In genomic region chr2:24787250-24787649, GRCm38 (mm10) we compare ENCODE assay signal across 25 mouse cellular contexts. TPM values are rescaled to one million over a fixed set of nuclear protein-coding genes. Genes with fewer than 3 reads are reported as not detected.
"Had no signal": no experiment of that assay in that cellular context is flagged by ENCODE, and none has a peak within 500 bp of the region (broad histone marks: within the 10 kb centered on the region; RNA-seq: fewer than 3 reads in every experiment).

No protein-coding gene starts in this region.

- H3K9me3 ChIP-seq: heart, embryonic 10.5 days; hindbrain, embryonic 10.5 days; hindbrain, embryonic 12.5 days; intestine, embryonic 15.5 days; liver, embryonic 13.5 days; liver, embryonic 15.5 days had no signal

- H3K4me2 ChIP-seq: heart, embryonic 12.5 days; hindbrain, embryonic 12.5 days; hindbrain, embryonic 14.5 days; intestine, embryonic 15.5 days; liver, embryonic 11.5 days; liver, embryonic 13.5 days; liver, embryonic 15.5 days had no signal

- H3K27me3 ChIP-seq: heart, embryonic 12.5 days; hindbrain, embryonic 12.5 days; intestine, embryonic 15.5 days; liver, embryonic 13.5 days; liver, embryonic 15.5 days had no signal

- H3K4me3 ChIP-seq: heart, embryonic 10.5 days; heart, embryonic 12.5 days; hindbrain, embryonic 10.5 days; hindbrain, embryonic 12.5 days; intestine, embryonic 15.5 days; layer of hippocampus, adult 2 months; left cerebral cortex, adult 2 months; liver, embryonic 13.5 days; liver, embryonic 15.5 days had no signal

- H3K9ac ChIP-seq: heart, embryonic 12.5 days; hindbrain, embryonic 12.5 days; hindbrain, embryonic 14.5 days; intestine, embryonic 15.5 days; liver, embryonic 13.5 days; liver, embryonic 15.5 days had no signal

- H3K27ac ChIP-seq: heart, embryonic 10.5 days; hindbrain, embryonic 10.5 days; hindbrain, embryonic 12.5 days; hindbrain, embryonic 14.5 days; intestine, embryonic 15.5 days; layer of hippocampus, adult 2 months; left cerebral cortex, adult 2 months; liver, embryonic 13.5 days; liver, embryonic 15.5 days had no signal

- H3K4me1 ChIP-seq: heart, embryonic 10.5 days; heart, embryonic 12.5 days; hindbrain, embryonic 10.5 days; hindbrain, embryonic 12.5 days; intestine, embryonic 15.5 days; liver, embryonic 13.5 days; liver, embryonic 15.5 days had no signal

- ATAC-seq: hindbrain, embryonic 16.5 days; inflammation-experienced regulatory T-cells, adult 6 months; intestine, embryonic 15.5 days; intestine, postnatal 0 days had no signal

- DNase-seq: gastrocnemius, postnatal 14 days; heart, adult 18-20 months; heart, postnatal 10 days; heart, postnatal 4 days; kidney, adult 18-20 months; kidney, adult 8-10 months; kidney, postnatal 10 days; kidney, postnatal 25 days; kidney, postnatal 4 days; liver, embryonic 13.5 days had no signal

RNA-seq across cellular contexts. Expression of gene Cacna1b, which starts 24.3 kb away (rescaled TPM):
- total RNA-seq: gastrocnemius, adult 18-20 months; gastrocnemius, adult 8-10 months had no signal
